Mouse (Mus musculus): ENCODE results near the gene Gm10718.
"Not testable (repeated sequence)": the region's sequence is repeated elsewhere in the genome, so short reads cannot be mapped to it uniquely, and the experiment has no call there.

The Gm10718 gene

GRCm38 (mm10) chr9:3024912-3025467, 1.6 kb downstream of the Gm10718 start, which contains the start of gene Gm10717:
TSS of gene Gm10717 (plus strand) at chr9:3025417.
- peak; percentile 26 to 67 for DNase-seq (ENCODE audit: inconsistent age in 2 of 2, low spot score in 1 of 2)

- DNase-seq (ENCODE audit: inconsistent age in 2 of 2, low spot score in 1 of 2), result peak; percentile 58 to 92
Measured at GRCm38 (mm10) chr9:3025653-3026052, 2.3 kb downstream of the Gm10718 start.

- DNase-seq (ENCODE audit: inconsistent age in 2 of 2, low spot score in 1 of 2), result not testable (repeated sequence)
Measured at GRCm38 (mm10) chr9:3026136-3026535, 2.8 kb downstream of the Gm10718 start.

- not testable (repeated sequence) for DNase-seq (ENCODE audit: inconsistent age in 2 of 2, low spot score in 1 of 2)
Measured at GRCm38 (mm10) chr9:3026741-3027140, 3.4 kb downstream of the Gm10718 start.

- not testable (repeated sequence) for DNase-seq (ENCODE audit: inconsistent age in 2 of 2, low spot score in 1 of 2)
Measured at GRCm38 (mm10) chr9:3027200-3027599, 3.9 kb downstream of the Gm10718 start.

GRCm38 (mm10) chr9:3029276-3030000, 6.1 kb downstream of the Gm10718 start:
- DNase-seq (ENCODE audit: inconsistent age in 2 of 2, low spot score in 1 of 2), result peak; percentile 29 to 72

GRCm38 (mm10) chr9:3030677-3031318, 7.5 kb downstream of the Gm10718 start:
- DNase-seq (ENCODE audit: inconsistent age in 2 of 2, low spot score in 1 of 2), result not testable (repeated sequence)

- DNase-seq (ENCODE audit: inconsistent age in 2 of 2, low spot score in 1 of 2), result not testable (repeated sequence)
Measured at GRCm38 (mm10) chr9:3034299-3034698, 11.0 kb downstream of the Gm10718 start, which contains the start of gene Gm17535. TSS of gene Gm17535 (plus strand) at chr9:3034599.

GRCm38 (mm10) chr9:3036577-3036976, 13.2 kb downstream of the Gm10718 start, which contains the start of gene Gm10715:
TSS of gene Gm10715 (plus strand) at chr9:3036877.
- not testable (repeated sequence) for DNase-seq (ENCODE audit: inconsistent age in 2 of 2, low spot score in 1 of 2)

- not testable (repeated sequence) for DNase-seq (ENCODE audit: inconsistent age in 2 of 2, low spot score in 1 of 2)
Measured at GRCm38 (mm10) chr9:3038161-3038560, 14.8 kb downstream of the Gm10718 start.
